Mouse (Mus musculus) liver, embryonic 12.5 days (tissue): ENCODE measurements at regions not wholly inside any gene's neighbourhood (a gene's known extent, or its start where the extent isn't known, plus 50 kb on each side); places are given as distances from the start of the nearest gene placed in this dataset.

Source experiments
- ATAC-seq: fragments of 200-750 bp; cut with Nextera tagmentation; 2 replicates; pipeline ENCODE4 v1.8.0; 2017; ENCODE audit warnings: moderate number of reproducible peaks, mild to moderate bottlenecking, moderate library complexity
- H3K27ac ChIP-seq: fragments of 300-500 bp; sonication (generic); 2 replicates; pipeline ENCODE4 v1.5.1; 2016; ENCODE audit warnings: mild to moderate bottlenecking
- H3K27me3 ChIP-seq: fragments of 300-500 bp; sonication (generic); replicated peaks from 2 replicates; pipeline ENCODE4 v1.6.1; 2016; ENCODE audit warnings: mild to moderate bottlenecking, moderate library complexity
- H3K36me3 ChIP-seq: fragments of 300-500 bp; sonication (generic); 2 replicates; pipeline ENCODE4 v1.6.1; 2016; ENCODE audit warnings: mild to moderate bottlenecking, moderate library complexity
- H3K4me1 ChIP-seq: fragments of 300-500 bp; sonication (generic); 2 replicates; pipeline ENCODE4 v1.6.1; 2016
- H3K4me2 ChIP-seq: fragments of 300-500 bp; sonication (generic); 2 replicates; pipeline ENCODE4 v1.6.1; 2016; ENCODE audit warnings: mild to moderate bottlenecking, moderate library complexity
- H3K4me3 ChIP-seq: fragments of 300-500 bp; sonication (generic); 2 replicates; pipeline ENCODE4 v1.5.1; 2016; ENCODE audit warnings: mild to moderate bottlenecking, moderate library complexity
- H3K9ac ChIP-seq: fragments of 300-500 bp; sonication (generic); 2 replicates; pipeline ENCODE4 v1.6.1; 2016; ENCODE audit warnings: mild to moderate bottlenecking, moderate library complexity
- H3K9me3 ChIP-seq: fragments of 300-500 bp; sonication (generic); replicated peaks from 2 replicates; pipeline ENCODE4 v1.6.1; 2016; ENCODE audit warnings: mild to moderate bottlenecking, moderate library complexity
- WGBS: fragments of 180-500 bp; shearing (Covaris S2); methylation state at CpG from one replicate; pipeline ENCODE4 v1.1.7; 2016; ENCODE audit not compliant: insufficient replicate concordance; 5-methylcytosine and 5-hydroxymethylcytosine counted together

GRCm38 (mm10) chr13:84625527-84625926, 403.4 kb downstream of the Tmem161b start:
- WGBS = 57% methylated on average over 1 of the region's 1 CpGs
- H3K9me3 ChIP-seq = no peaks in the 10 kb centered on the region
- H3K4me3 ChIP-seq = no peak overlapping the region
- H3K27me3 ChIP-seq = no peaks in the 10 kb centered on the region
- H3K36me3 ChIP-seq = no peaks in the 10 kb centered on the region
- no peak for ATAC-seq
- H3K9ac ChIP-seq = no peak overlapping the region
- no peak overlapping the region for H3K27ac ChIP-seq
- no peaks in the 10 kb centered on the region for H3K4me1 ChIP-seq
- H3K4me2 ChIP-seq = no peak overlapping the region

- H3K27me3 ChIP-seq = no peaks in the 10 kb centered on the region
- no peak overlapping the region for H3K4me3 ChIP-seq
- H3K9me3 ChIP-seq = no peaks in the 10 kb centered on the region
- no peak overlapping the region for H3K27ac ChIP-seq
- no peak for ATAC-seq
- no peaks in the 10 kb centered on the region for H3K36me3 ChIP-seq
- 56% methylated on average over 2 of the region's 2 CpGs for WGBS
- no peak overlapping the region for H3K9ac ChIP-seq
- H3K4me1 ChIP-seq = no peaks in the 10 kb centered on the region
- H3K4me2 ChIP-seq = no peak overlapping the region
Measured at GRCm38 (mm10) chr13:84625927-84626326, 403.8 kb downstream of the Tmem161b start.

GRCm38 (mm10) chr13:84626397-84626796, 404.3 kb downstream of the Tmem161b start:
- H3K9me3 ChIP-seq = no peaks in the 10 kb centered on the region

GRCm38 (mm10) chr13:84630686-84631085, 408.6 kb downstream of the Tmem161b start:
- Histone ChIP-seq H3K4me1 (no peaks in the 10 kb centered on the region), H3K27ac (no peak overlapping the region), H3K4me3 (no peak overlapping the region), H3K9ac (no peak overlapping the region), H3K36me3 (no peaks in the 10 kb centered on the region), H3K27me3 (no peaks in the 10 kb centered on the region), H3K4me2 (no peak overlapping the region), H3K9me3 (no peaks in the 10 kb centered on the region)
- WGBS = 39% methylated on average over 2 of the region's 2 CpGs
- ATAC-seq = no peak

More at GRCm38 (mm10) chr13:84626397-84626796, 404.3 kb downstream of the Tmem161b start:
- Histone ChIP-seq H3K36me3 (no peaks in the 10 kb centered on the region), H3K27ac (no peak overlapping the region), H3K4me2 (no peak overlapping the region), H3K9ac (no peak overlapping the region), H3K27me3 (no peaks in the 10 kb centered on the region), H3K4me3 (no peak overlapping the region), H3K4me1 (no peaks in the 10 kb centered on the region)
- no peak for ATAC-seq
- 52% methylated on average over 1 of the region's 1 CpGs for WGBS

GRCm38 (mm10) chr13:84632493-84632892, 410.4 kb downstream of the Tmem161b start:
- Histone ChIP-seq H3K9me3 (no peaks in the 10 kb centered on the region), H3K36me3 (no peaks in the 10 kb centered on the region), H3K4me3 (no peak overlapping the region), H3K4me1 (no peaks in the 10 kb centered on the region), H3K27me3 (no peaks in the 10 kb centered on the region), H3K9ac (no peak overlapping the region), H3K27ac (no peak overlapping the region), H3K4me2 (no peak overlapping the region)
- no peak for ATAC-seq
- WGBS = 59% methylated on average over 5 of the region's 5 CpGs

GRCm38 (mm10) chr13:84636831-84637230, 414.7 kb downstream of the Tmem161b start:
- no peak overlapping the region for H3K4me3 ChIP-seq
- no peaks in the 10 kb centered on the region for H3K27me3 ChIP-seq
- H3K9ac ChIP-seq = no peak overlapping the region
- no peaks in the 10 kb centered on the region for H3K9me3 ChIP-seq
- H3K4me1 ChIP-seq = no peaks in the 10 kb centered on the region
- no peak for ATAC-seq
- H3K27ac ChIP-seq = no peak overlapping the region
- no peak overlapping the region for H3K4me2 ChIP-seq
- no peaks in the 10 kb centered on the region for H3K36me3 ChIP-seq

GRCm38 (mm10) chr13:84637606-84638005, 415.5 kb downstream of the Tmem161b start:
- WGBS = 76% methylated on average over 1 of the region's 1 CpGs
- ATAC-seq = no peak

GRCm38 (mm10) chr13:84638401-84638934, 416.4 kb downstream of the Tmem161b start:
- no peak overlapping the region for H3K4me2 ChIP-seq
- no peaks in the 10 kb centered on the region for H3K4me1 ChIP-seq
- H3K9ac ChIP-seq = no peak overlapping the region
- H3K27ac ChIP-seq = no peak overlapping the region
- H3K9me3 ChIP-seq = no peaks in the 10 kb centered on the region
- 61% methylated on average over 4 of the region's 4 CpGs for WGBS
- ATAC-seq = no peak
- no peaks in the 10 kb centered on the region for H3K27me3 ChIP-seq
- H3K4me3 ChIP-seq = no peak overlapping the region
- no peaks in the 10 kb centered on the region for H3K36me3 ChIP-seq

More at GRCm38 (mm10) chr13:84637606-84638005, 415.5 kb downstream of the Tmem161b start:
- no peaks in the 10 kb centered on the region for H3K27me3 ChIP-seq
- no peak overlapping the region for H3K4me3 ChIP-seq
- no peak overlapping the region for H3K9ac ChIP-seq
- no peaks in the 10 kb centered on the region for H3K9me3 ChIP-seq
- H3K4me1 ChIP-seq = no peaks in the 10 kb centered on the region
- no peak overlapping the region for H3K4me2 ChIP-seq
- no peaks in the 10 kb centered on the region for H3K36me3 ChIP-seq
- H3K27ac ChIP-seq = no peak overlapping the region

GRCm38 (mm10) chr13:84639087-84640022, 417.3 kb downstream of the Tmem161b start:
- Histone ChIP-seq H3K4me2 (no peak overlapping the region), H3K36me3 (no peaks in the 10 kb centered on the region), H3K9me3 (no peaks in the 10 kb centered on the region), H3K4me3 (no peak overlapping the region), H3K27me3 (no peaks in the 10 kb centered on the region), H3K9ac (no peak overlapping the region), H3K27ac (no peak overlapping the region), H3K4me1 (no peaks in the 10 kb centered on the region)
- 63% methylated on average over 6 of the region's 6 CpGs for WGBS
- ATAC-seq = no peak

- Histone ChIP-seq H3K27ac (no peak overlapping the region), H3K4me3 (no peak overlapping the region), H3K4me1 (no peaks in the 10 kb centered on the region), H3K9me3 (no peaks in the 10 kb centered on the region), H3K9ac (no peak overlapping the region), H3K36me3 (no peaks in the 10 kb centered on the region), H3K27me3 (no peaks in the 10 kb centered on the region), H3K4me2 (no peak overlapping the region)
- WGBS = 28% methylated on average over 4 of the region's 4 CpGs
- no peak for ATAC-seq
Measured at GRCm38 (mm10) chr13:84644024-84644423, 421.9 kb downstream of the Tmem161b start.

GRCm38 (mm10) chr13:84646899-84647298, 424.8 kb downstream of the Tmem161b start:
- Histone ChIP-seq H3K4me3 (no peak overlapping the region), H3K9ac (no peak overlapping the region), H3K27ac (no peak overlapping the region), H3K4me2 (no peak overlapping the region), H3K36me3 (no peaks in the 10 kb centered on the region), H3K9me3 (no peaks in the 10 kb centered on the region), H3K4me1 (no peaks in the 10 kb centered on the region), H3K27me3 (no peaks in the 10 kb centered on the region)
- WGBS = 49% methylated on average over 1 of the region's 1 CpGs
- ATAC-seq = no peak

- H3K27ac ChIP-seq = no peak overlapping the region
- ATAC-seq = peak; percentile 49; the same call in 1 of the 2 replicates
Measured at GRCm38 (mm10) chr13:84648056-84648455, 426.0 kb downstream of the Tmem161b start.

More at GRCm38 (mm10) chr13:84648056-84648455, 426.0 kb downstream of the Tmem161b start:
- WGBS = 11% methylated on average over 1 of the region's 1 CpGs
- no peak overlapping the region for H3K4me3 ChIP-seq
- H3K9ac ChIP-seq = no peak overlapping the region
- no peak overlapping the region for H3K4me2 ChIP-seq
- no peaks in the 10 kb centered on the region for H3K36me3 ChIP-seq
- H3K4me1 ChIP-seq = no peaks in the 10 kb centered on the region
- no peaks in the 10 kb centered on the region for H3K9me3 ChIP-seq
- H3K27me3 ChIP-seq = no peaks in the 10 kb centered on the region
